Mouse (Mus musculus) embryonic facial prominence, embryonic 12.5 days (tissue): ENCODE data around the gene 1110032A03Rik. TPM values are rescaled to one million over a fixed set of nuclear protein-coding genes. Genes with fewer than 3 reads are reported as not detected.

ENCODE experiments used
- ATAC-seq: fragments of 200-750 bp; cut with Nextera tagmentation; 2 replicates; pipeline ENCODE4 v1.8.0; 2017; ENCODE audit not compliant: insufficient number of reproducible peaks, insufficient read depth, low FRiP score, low TSS enrichment
- H3K27ac ChIP-seq: fragments of 300-500 bp; sonication (generic); 2 replicates; pipeline ENCODE4 v1.5.1; 2016; ENCODE audit warnings: mild to moderate bottlenecking
- H3K27me3 ChIP-seq: fragments of 300-500 bp; sonication (generic); 2 replicates; pipeline ENCODE4 v1.6.1; 2016; ENCODE audit warnings: mild to moderate bottlenecking, moderate library complexity
- H3K36me3 ChIP-seq: fragments of 300-500 bp; sonication (generic); 2 replicates; pipeline ENCODE4 v1.6.1; 2016; ENCODE audit warnings: mild to moderate bottlenecking
- H3K4me1 ChIP-seq: fragments of 300-500 bp; sonication (generic); 2 replicates; pipeline ENCODE4 v1.6.1; 2016
- H3K4me2 ChIP-seq: fragments of 300-500 bp; sonication (generic); replicated peaks from 2 replicates; pipeline ENCODE4 v1.6.1; 2016; ENCODE audit warnings: mild to moderate bottlenecking, moderate library complexity
- H3K4me3 ChIP-seq: fragments of 300-500 bp; sonication (generic); 2 replicates; pipeline ENCODE4 v1.5.1; 2016; ENCODE audit warnings: mild to moderate bottlenecking
- H3K9ac ChIP-seq: fragments of 300-500 bp; sonication (generic); 2 replicates; pipeline ENCODE4 v1.6.1; 2016; ENCODE audit warnings: mild to moderate bottlenecking, moderate library complexity
- H3K9me3 ChIP-seq: fragments of 300-500 bp; sonication (generic); 2 replicates; pipeline ENCODE4 v1.6.1; 2016; ENCODE audit warnings: mild to moderate bottlenecking, moderate library complexity
- WGBS: fragments of 180-500 bp; shearing (Covaris S2); methylation state at CpG from one replicate; pipeline ENCODE4 v1.1.7; 2016; 5-methylcytosine and 5-hydroxymethylcytosine counted together
- polyA plus RNA-seq: library from polyadenylated mRNA; unstranded; fragments of >200 nt; fragmentation: Nextera tagmentation; extraction: Ambion mirVana; gene quantifications from 2 replicates; pipeline ENCODE4 v1.2.1, GENCODE M21; 2016

1110032A03Rik gene
- polyA plus RNA-seq, 1 experiment from 2014 or later: 31.5 TPM

GRCm38 (mm10) chr9:50768107-50769002 lies 7.0 kb downstream of the 1110032A03Rik start, which contains the start of gene Fdxacb1:
Gene Fdxacb1, plus strand, starts transcription at chr9:50768236.
- peak within 1 kb of the TSS; percentile 88 for H3K4me2 ChIP-seq
- peak within 1 kb of the TSS; percentile 72 for H3K4me3 ChIP-seq
- peak within 1 kb of the TSS; percentile 69 for H3K9ac ChIP-seq
- H3K9me3 ChIP-seq: no peaks in the 10 kb centered on the region
- 4% methylated on average over 59 of the region's 59 CpGs for WGBS
- peaks cover 4% of the 10 kb centered on the region; the same call in 1 of the 2 replicates for H3K4me1 ChIP-seq
- H3K27ac ChIP-seq: peak within 1 kb of the TSS; percentile 82
- H3K27me3 ChIP-seq: no peaks in the 10 kb centered on the region
- peaks cover 2% of the 10 kb centered on the region; the same call in 1 of the 2 replicates for H3K36me3 ChIP-seq
- peak; percentile 92 for ATAC-seq

- WGBS: 7% methylated on average over 17 of the region's 17 CpGs
- peak; percentile 30; the same call in 1 of the 2 replicates for ATAC-seq
- peak overlapping the region; percentile 82; the same call in 1 of the 2 replicates for H3K27ac ChIP-seq
- no peaks in the 10 kb centered on the region for H3K9me3 ChIP-seq
- H3K4me1 ChIP-seq: peaks cover 4% of the 10 kb centered on the region; the same call in 1 of the 2 replicates
- H3K36me3 ChIP-seq: peaks cover 2% of the 10 kb centered on the region; the same call in 1 of the 2 replicates
- peak overlapping the region; percentile 72 for H3K4me3 ChIP-seq
- H3K9ac ChIP-seq: peak overlapping the region; percentile 69
- peak overlapping the region; percentile 88 for H3K4me2 ChIP-seq
- H3K27me3 ChIP-seq: no peaks in the 10 kb centered on the region
Observed at GRCm38 (mm10) chr9:50767531-50768106, 7.7 kb downstream of the 1110032A03Rik start.

GRCm38 (mm10) chr9:50763331-50763730 lies 12.0 kb downstream of the 1110032A03Rik start:
- H3K27me3 ChIP-seq: no peaks in the 10 kb centered on the region
- H3K27ac ChIP-seq: no peak overlapping the region
- no peak overlapping the region for H3K9ac ChIP-seq
- no peak overlapping the region for H3K4me2 ChIP-seq
- no peaks in the 10 kb centered on the region for H3K9me3 ChIP-seq
- H3K36me3 ChIP-seq: no peaks in the 10 kb centered on the region
- ATAC-seq: no peak
- peaks cover 4% of the 10 kb centered on the region; the same call in 1 of the 2 replicates for H3K4me1 ChIP-seq
- H3K4me3 ChIP-seq: no peak overlapping the region
- WGBS: 47% methylated on average over 1 of the region's 1 CpGs

- Histone ChIP-seq H3K4me1 (no peaks in the 10 kb centered on the region), H3K4me2 (no peak overlapping the region), H3K36me3 (no peaks in the 10 kb centered on the region), H3K27me3 (no peaks in the 10 kb centered on the region), H3K27ac (no peak overlapping the region), H3K9ac (no peak overlapping the region), H3K4me3 (no peak overlapping the region), H3K9me3 (no peaks in the 10 kb centered on the region)
- WGBS: 56% methylated on average over 6 of the region's 6 CpGs
- no peak for ATAC-seq
Observed at GRCm38 (mm10) chr9:50761520-50762243, 13.6 kb downstream of the 1110032A03Rik start.

GRCm38 (mm10) chr9:50756711-50757110 lies 18.6 kb downstream of the 1110032A03Rik start:
- H3K27ac ChIP-seq: no peak overlapping the region
- H3K9ac ChIP-seq: no peak overlapping the region
- H3K36me3 ChIP-seq: no peaks in the 10 kb centered on the region
- 60% methylated on average over 5 of the region's 5 CpGs for WGBS
- H3K4me3 ChIP-seq: no peak overlapping the region
- H3K4me2 ChIP-seq: no peak overlapping the region
- H3K9me3 ChIP-seq: no peaks in the 10 kb centered on the region
- peaks cover 5% of the 10 kb centered on the region; the same call in 1 of the 2 replicates for H3K4me1 ChIP-seq
- ATAC-seq: no peak
- H3K27me3 ChIP-seq: 0 out of 2 replicates have a peak, but pooled peaks cover 3% of the 10 kb centered on the region

GRCm38 (mm10) chr9:50753947-50754346 lies 21.4 kb downstream of the 1110032A03Rik start:
- no peak overlapping the region for H3K9ac ChIP-seq
- H3K4me1 ChIP-seq: peaks cover 14% of the 10 kb centered on the region
- H3K27me3 ChIP-seq: 0 out of 2 replicates have a peak, but pooled peaks cover 3% of the 10 kb centered on the region
- no peak for ATAC-seq
- H3K36me3 ChIP-seq: no peaks in the 10 kb centered on the region
- no peaks in the 10 kb centered on the region for H3K9me3 ChIP-seq
- no peak overlapping the region for H3K4me3 ChIP-seq
- H3K4me2 ChIP-seq: no peak overlapping the region
- WGBS: 71% methylated on average over 7 of the region's 7 CpGs
- H3K27ac ChIP-seq: no peak overlapping the region

GRCm38 (mm10) chr9:50752784-50753615 lies 22.3 kb downstream of the 1110032A03Rik start:
- Histone ChIP-seq H3K27ac (no peak overlapping the region), H3K36me3 (no peaks in the 10 kb centered on the region), H3K4me1 (peaks cover 14% of the 10 kb centered on the region), H3K4me3 (no peak overlapping the region), H3K27me3 (0 out of 2 replicates have a peak, but pooled peaks cover 3% of the 10 kb centered on the region), H3K4me2 (no peak overlapping the region), H3K9me3 (no peaks in the 10 kb centered on the region), H3K9ac (no peak overlapping the region)
- ATAC-seq: no peak
- 70% methylated on average over 17 of the region's 17 CpGs for WGBS

- peak; percentile 70 for ATAC-seq
- 0 out of 2 replicates have a peak, but pooled peaks cover 3% of the 10 kb centered on the region for H3K27me3 ChIP-seq
- peaks cover 14% of the 10 kb centered on the region for H3K4me1 ChIP-seq
- no peak within 1 kb of the TSS for H3K4me2 ChIP-seq
- H3K9me3 ChIP-seq: no peaks in the 10 kb centered on the region
- peak within 1 kb of the TSS; percentile 10; the same call in 1 of the 2 replicates for H3K9ac ChIP-seq
- WGBS: 59% methylated on average over 14 of the region's 14 CpGs
- H3K36me3 ChIP-seq: no peaks in the 10 kb centered on the region
- H3K27ac ChIP-seq: peak within 1 kb of the TSS; percentile 36; the same call in 1 of the 2 replicates
- H3K4me3 ChIP-seq: no peak within 1 kb of the TSS
Observed at GRCm38 (mm10) chr9:50752054-50752602, 23.2 kb downstream of the 1110032A03Rik start, which contains the start of gene Hspb2. Gene Hspb2, minus strand, starts transcription at chr9:50752354.

GRCm38 (mm10) chr9:50751323-50751722 lies 24.0 kb downstream of the 1110032A03Rik start, which contains the start of gene Cryab:
Gene Cryab, plus strand, starts transcription at chr9:50751325.
- WGBS: 76% methylated on average over 22 of the region's 22 CpGs
- peak; percentile 30; the same call in 1 of the 2 replicates for ATAC-seq
- Histone ChIP-seq H3K9ac (peak within 1 kb of the TSS; percentile 10; the same call in 1 of the 2 replicates), H3K9me3 (no peaks in the 10 kb centered on the region), H3K4me3 (no peak within 1 kb of the TSS), H3K27me3 (0 out of 2 replicates have a peak, but pooled peaks cover 3% of the 10 kb centered on the region), H3K36me3 (no peaks in the 10 kb centered on the region), H3K27ac (peak within 1 kb of the TSS; percentile 36; the same call in 1 of the 2 replicates), H3K4me1 (peaks cover 16% of the 10 kb centered on the region), H3K4me2 (no peak within 1 kb of the TSS)

- no peak for ATAC-seq
- WGBS: 46% methylated on average over 6 of the region's 6 CpGs
- Histone ChIP-seq H3K9ac (no peak overlapping the region), H3K27me3 (0 out of 2 replicates have a peak, but pooled peaks cover 8% of the 10 kb centered on the region), H3K4me3 (no peak overlapping the region), H3K4me2 (no peak overlapping the region), H3K4me1 (peaks cover 23% of the 10 kb centered on the region), H3K27ac (no peak overlapping the region), H3K9me3 (no peaks in the 10 kb centered on the region), H3K36me3 (no peaks in the 10 kb centered on the region)
Observed at GRCm38 (mm10) chr9:50750706-50751105, 24.6 kb downstream of the 1110032A03Rik start.
